Mouse (Mus musculus) stomach, embryonic 14.5 days (tissue): ENCODE measurements around the gene 1520401A03Rik. TPM values are rescaled to one million over a fixed set of nuclear protein-coding genes. Genes with fewer than 3 reads are reported as not detected.

ENCODE experiments used
- ATAC-seq: fragments of 200-750 bp; cut with Nextera tagmentation; 2 replicates; pipeline ENCODE4 v1.8.0; 2017; ENCODE audit warnings: low read depth, moderate TSS enrichment; ENCODE audit not compliant: insufficient number of reproducible peaks, insufficient read depth, low FRiP score
- H3K27ac ChIP-seq: fragments of 300-500 bp; sonication (generic); 2 replicates; pipeline ENCODE4 v1.5.1; 2014; ENCODE audit warnings: mild to moderate bottlenecking, low read length, moderate library complexity, mixed read lengths
- H3K27me3 ChIP-seq: fragments of 300-500 bp; sonication (generic); 2 replicates; pipeline ENCODE4 v1.6.1; 2014; ENCODE audit warnings: low read length, control low read depth, mixed read lengths; ENCODE audit not compliant: control insufficient read depth, insufficient read depth
- H3K36me3 ChIP-seq: fragments of 300-500 bp; sonication (generic); 2 replicates; pipeline ENCODE4 v1.6.1; 2014; ENCODE audit warnings: mild to moderate bottlenecking, control low read depth, low read length, moderate library complexity, mixed read lengths; ENCODE audit not compliant: control insufficient read depth, insufficient read depth
- H3K4me1 ChIP-seq: fragments of 300-500 bp; sonication (generic); 2 replicates; pipeline ENCODE4 v1.6.1; 2014; ENCODE audit warnings: low read length, control low read depth, mixed read lengths; ENCODE audit not compliant: control insufficient read depth, insufficient read depth
- H3K4me2 ChIP-seq: fragments of 300-500 bp; sonication (generic); replicated peaks from 2 replicates; pipeline ENCODE4 v1.6.1; 2014; ENCODE audit warnings: low read depth, low read length, control low read depth
- H3K4me3 ChIP-seq: fragments of 300-500 bp; sonication (generic); 2 replicates; pipeline ENCODE4 v1.5.1; 2014; ENCODE audit warnings: low read depth, low read length, control low read depth
- H3K9ac ChIP-seq: fragments of 300-500 bp; sonication (generic); replicated peaks from 2 replicates; pipeline ENCODE4 v1.6.1; 2014; ENCODE audit warnings: low read depth, mild to moderate bottlenecking, control low read depth, low read length, moderate library complexity, mixed read lengths
- H3K9me3 ChIP-seq: fragments of 300-500 bp; sonication (generic); 2 replicates; pipeline ENCODE4 v1.6.1; 2016; ENCODE audit warnings: low read depth, low read length, control low read depth; ENCODE audit not compliant: control insufficient read depth
- WGBS: fragments of 180-500 bp; shearing (Covaris S2); extraction: QIAGEN DNeasy Blood & Tissue Kit; methylation state at CpG from one replicate; pipeline ENCODE4 v1.1.7; 2014; 5-methylcytosine and 5-hydroxymethylcytosine counted together
- polyA plus RNA-seq: library from polyadenylated mRNA; unstranded; fragments of >200 nt; fragmentation: Nextera tagmentation; extraction: Ambion mirVana; gene quantifications from 2 replicates; pipeline ENCODE4 v1.2.1, GENCODE M21; 2014

1520401A03Rik gene
- polyA plus RNA-seq, 1 experiment from 2014 or later: 0.20 TPM

DNA sequence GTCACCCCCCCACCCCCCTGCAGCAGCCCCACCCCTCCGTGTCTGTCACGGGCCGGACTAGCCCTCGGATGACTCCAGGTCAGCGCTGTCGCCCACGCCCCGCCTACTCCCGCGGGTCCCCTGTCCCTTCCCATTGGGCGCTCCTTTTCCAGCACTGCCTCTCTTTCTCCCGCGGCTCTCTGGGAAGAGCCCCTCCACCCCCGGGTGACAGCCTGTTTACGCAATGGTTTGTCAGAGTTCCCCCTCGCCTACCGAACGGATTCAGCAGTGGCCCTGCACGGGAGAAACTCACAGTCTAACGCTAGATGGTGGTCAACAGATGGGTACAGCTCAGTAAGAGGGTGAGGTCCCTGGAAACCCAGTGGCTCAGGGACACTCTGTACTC, 4.2 kb upstream of the 1520401A03Rik start:
- no peaks in the 10 kb centered on the region for H3K36me3 ChIP-seq
- peak; percentile 91 for ATAC-seq
- H3K27me3 ChIP-seq: no peaks in the 10 kb centered on the region
- peak overlapping the region; percentile 89; the same call in 1 of the 2 replicates for H3K27ac ChIP-seq
- under 1% methylated on average over 20 of the region's 20 CpGs for WGBS
- no peaks in the 10 kb centered on the region for H3K9me3 ChIP-seq
- peak overlapping the region; percentile 85 for H3K4me3 ChIP-seq
- H3K4me2 ChIP-seq: peak overlapping the region; percentile 41
- H3K4me1 ChIP-seq: peaks cover 7% of the 10 kb centered on the region; the same call in 1 of the 2 replicates
- H3K9ac ChIP-seq: peak overlapping the region; percentile 68; the same call in 1 of the 2 replicates

DNA sequence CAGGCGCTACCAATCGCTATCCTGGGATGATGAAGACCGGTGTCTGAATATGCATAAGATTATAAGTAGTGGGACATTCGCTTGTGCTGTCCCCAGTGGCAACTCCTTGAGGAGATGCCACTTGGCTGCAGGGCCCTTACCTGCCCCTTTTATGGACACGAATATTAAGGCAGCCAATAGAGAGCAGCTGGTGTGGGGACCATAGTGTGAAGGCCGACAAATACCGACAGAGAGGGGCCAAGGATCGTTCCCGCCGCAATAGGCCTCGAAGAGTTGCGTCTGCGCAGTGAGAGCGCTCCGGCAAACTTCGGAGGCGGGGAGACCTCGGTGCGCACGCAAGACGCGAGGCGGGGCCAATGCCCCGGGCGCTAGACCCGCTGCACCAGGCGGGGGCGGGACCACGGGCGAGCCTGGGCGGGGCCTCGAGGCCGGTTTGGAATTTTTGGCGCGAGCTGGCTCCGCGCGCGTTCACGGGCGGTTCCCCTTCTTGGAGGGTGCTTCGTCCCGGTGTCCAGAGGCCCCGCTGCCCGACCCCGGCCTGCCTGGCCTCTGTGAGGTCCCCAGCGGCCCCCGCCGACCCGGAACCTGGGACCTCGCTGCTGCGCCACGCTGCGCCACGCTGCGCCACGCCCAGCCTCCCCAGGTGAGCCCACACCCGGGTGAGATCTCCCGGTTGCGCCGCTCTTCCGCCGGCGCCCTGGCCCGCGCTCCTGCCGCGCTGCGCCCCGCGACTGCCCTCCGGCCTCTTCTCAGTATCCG, 3.6 kb upstream of the 1520401A03Rik start, which contains the start of gene Pkmyt1:
Gene Pkmyt1 (plus strand): TSS at position 338 of the 759 bp plus-strand sequence.
- peak within 1 kb of the TSS; percentile 85 for H3K4me3 ChIP-seq
- peak within 1 kb of the TSS; percentile 41 for H3K4me2 ChIP-seq
- peak; percentile 90 for ATAC-seq
- peak within 1 kb of the TSS; percentile 68 for H3K9ac ChIP-seq
- 1% methylated on average over 64 of the region's 73 CpGs for WGBS
- no peaks in the 10 kb centered on the region for H3K36me3 ChIP-seq
- peak within 1 kb of the TSS; percentile 89 for H3K27ac ChIP-seq
- H3K4me1 ChIP-seq: peaks cover 7% of the 10 kb centered on the region; the same call in 1 of the 2 replicates
- no peaks in the 10 kb centered on the region for H3K9me3 ChIP-seq
- H3K27me3 ChIP-seq: no peaks in the 10 kb centered on the region

DNA sequence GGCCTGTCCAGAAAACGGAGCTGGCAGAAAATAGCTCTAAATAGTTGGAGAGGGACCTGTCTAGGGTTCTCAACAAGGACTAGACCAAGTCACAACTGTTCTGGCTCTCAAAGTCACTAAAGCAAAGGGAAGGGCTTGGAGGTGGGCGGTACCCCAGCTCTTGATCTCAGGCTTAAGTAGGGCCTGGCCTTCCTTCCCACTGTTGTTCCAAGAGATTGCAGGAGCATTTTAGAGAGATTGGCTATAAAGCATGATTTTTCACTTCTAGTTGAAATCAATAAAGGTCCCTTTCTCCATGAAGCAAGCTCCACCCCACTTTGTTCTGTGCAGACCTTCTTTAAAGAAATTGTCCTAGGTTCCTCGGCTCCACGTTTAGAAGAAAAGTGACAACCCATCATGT, 2.9 kb upstream of the 1520401A03Rik start:
- no peaks in the 10 kb centered on the region for H3K9me3 ChIP-seq
- H3K9ac ChIP-seq: peak overlapping the region; percentile 25; the same call in 1 of the 2 replicates
- H3K4me2 ChIP-seq: peak overlapping the region; percentile 41
- H3K27me3 ChIP-seq: no peaks in the 10 kb centered on the region
- WGBS: 51% methylated on average over 4 of the region's 4 CpGs
- no peaks in the 10 kb centered on the region for H3K36me3 ChIP-seq
- peaks cover 7% of the 10 kb centered on the region; the same call in 1 of the 2 replicates for H3K4me1 ChIP-seq
- H3K27ac ChIP-seq: peak overlapping the region; percentile 21; the same call in 1 of the 2 replicates
- peak overlapping the region; percentile 85; the same call in 1 of the 2 replicates for H3K4me3 ChIP-seq
- ATAC-seq: no peak

DNA sequence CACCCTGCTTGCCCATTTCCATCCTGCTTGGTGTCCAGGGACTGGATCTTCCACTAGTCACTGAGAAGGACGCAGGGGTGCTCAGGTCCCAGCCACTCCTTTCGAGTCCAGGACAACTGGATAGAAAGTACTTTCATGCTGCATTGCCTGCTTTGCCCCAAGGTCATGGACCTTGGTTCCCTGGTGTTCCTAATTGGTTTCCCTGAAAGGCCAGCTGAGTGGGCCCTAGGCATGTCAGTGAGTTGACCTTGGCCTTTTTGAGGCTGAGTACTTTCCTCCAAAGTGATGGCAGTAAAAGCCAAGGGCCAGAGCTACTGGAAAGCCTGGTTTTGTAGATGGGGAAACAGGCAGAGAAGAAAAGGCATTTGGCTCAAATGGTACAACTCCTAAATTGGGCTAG, 697 bp downstream of the 1520401A03Rik start:
- ATAC-seq: no peak
- Histone ChIP-seq H3K4me2 (no peak overlapping the region), H3K36me3 (no peaks in the 10 kb centered on the region), H3K4me3 (no peak overlapping the region), H3K9me3 (no peaks in the 10 kb centered on the region), H3K4me1 (no peaks in the 10 kb centered on the region), H3K27me3 (no peaks in the 10 kb centered on the region), H3K27ac (no peak overlapping the region), H3K9ac (no peak overlapping the region)
- 92% methylated on average over 2 of the region's 2 CpGs for WGBS

DNA sequence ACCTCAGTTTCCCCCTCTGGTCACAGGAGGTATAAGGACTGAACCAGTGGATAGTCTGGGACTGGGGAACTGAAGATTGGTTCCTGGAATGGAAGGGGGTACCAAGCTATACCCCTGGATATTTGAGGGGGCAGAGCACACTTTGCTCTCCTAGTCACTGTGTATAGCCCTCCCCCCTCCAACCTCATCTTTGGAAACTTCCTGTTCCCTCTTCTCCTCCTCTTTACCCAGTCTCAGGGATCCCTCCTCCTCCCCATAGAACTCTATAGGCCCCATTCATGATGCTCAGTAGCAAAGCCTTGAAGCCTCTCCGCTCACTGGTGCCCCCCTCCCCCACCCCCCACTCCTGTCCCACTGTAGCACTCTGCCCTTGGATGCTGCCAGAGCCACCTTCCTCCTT, 3.1 kb downstream of the 1520401A03Rik start:
- no peaks in the 10 kb centered on the region for H3K9me3 ChIP-seq
- WGBS: 20% methylated on average over 1 of the region's 1 CpGs
- no peak for ATAC-seq
- no peak overlapping the region for H3K27ac ChIP-seq
- H3K36me3 ChIP-seq: no peaks in the 10 kb centered on the region
- no peak overlapping the region for H3K9ac ChIP-seq
- H3K4me1 ChIP-seq: no peaks in the 10 kb centered on the region
- no peaks in the 10 kb centered on the region for H3K27me3 ChIP-seq
- H3K4me2 ChIP-seq: no peak overlapping the region
- H3K4me3 ChIP-seq: no peak overlapping the region

DNA sequence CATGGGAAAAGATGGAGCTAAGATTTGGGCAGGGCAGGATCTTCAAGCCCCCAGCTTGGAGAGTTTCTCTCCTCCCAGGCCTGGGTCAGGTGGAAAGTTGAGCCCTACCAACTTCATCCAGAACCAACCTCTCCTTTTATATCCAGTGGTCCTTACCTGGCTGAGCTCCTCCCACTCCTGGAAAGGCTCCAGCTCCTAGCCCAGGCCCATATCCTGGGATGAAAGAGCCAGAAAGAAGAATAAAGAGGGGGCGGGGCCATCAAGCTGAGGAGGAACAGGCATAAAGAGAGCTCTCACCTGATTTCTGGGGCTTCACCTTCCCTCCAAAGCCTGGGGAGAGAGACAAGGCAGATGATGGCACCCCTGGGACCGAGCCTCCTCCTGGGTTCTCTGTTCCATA, 5.6 kb downstream of the 1520401A03Rik start:
- Histone ChIP-seq H3K27me3 (no peaks in the 10 kb centered on the region), H3K4me3 (no peak overlapping the region), H3K36me3 (no peaks in the 10 kb centered on the region), H3K9ac (no peak overlapping the region), H3K9me3 (no peaks in the 10 kb centered on the region), H3K4me1 (no peaks in the 10 kb centered on the region), H3K4me2 (no peak overlapping the region), H3K27ac (no peak overlapping the region)
- no peak for ATAC-seq
- 71% methylated on average over 2 of the region's 2 CpGs for WGBS

DNA sequence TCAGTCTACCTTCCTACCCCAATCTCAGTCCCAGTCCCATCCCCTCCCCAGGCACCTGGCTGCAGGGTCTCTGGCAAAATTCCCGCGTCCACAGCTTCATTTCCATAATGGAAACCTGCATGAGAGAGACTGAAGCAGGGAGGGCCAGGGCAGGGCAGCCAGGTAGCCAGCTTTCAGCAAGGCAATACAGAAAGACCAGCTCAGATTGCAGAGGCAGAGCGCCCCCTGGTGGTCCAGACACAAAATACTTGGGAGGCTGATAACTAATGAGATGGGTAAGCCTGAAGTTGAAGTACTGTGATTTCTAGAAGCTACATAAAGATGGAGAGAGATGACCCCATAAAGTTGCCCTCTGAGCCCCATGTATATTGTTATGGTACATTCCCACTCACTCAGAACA, 16.4 kb downstream of the 1520401A03Rik start:
- no peaks in the 10 kb centered on the region for H3K27me3 ChIP-seq
- no peak overlapping the region for H3K4me3 ChIP-seq
- no peak overlapping the region for H3K4me2 ChIP-seq
- no peak overlapping the region for H3K27ac ChIP-seq
- H3K4me1 ChIP-seq: peaks cover 6% of the 10 kb centered on the region; the same call in 1 of the 2 replicates
- no peak overlapping the region for H3K9ac ChIP-seq
- no peaks in the 10 kb centered on the region for H3K9me3 ChIP-seq
- ATAC-seq: no peak
- H3K36me3 ChIP-seq: no peaks in the 10 kb centered on the region
- 0% methylated on average over 3 of the region's 3 CpGs for WGBS

DNA sequence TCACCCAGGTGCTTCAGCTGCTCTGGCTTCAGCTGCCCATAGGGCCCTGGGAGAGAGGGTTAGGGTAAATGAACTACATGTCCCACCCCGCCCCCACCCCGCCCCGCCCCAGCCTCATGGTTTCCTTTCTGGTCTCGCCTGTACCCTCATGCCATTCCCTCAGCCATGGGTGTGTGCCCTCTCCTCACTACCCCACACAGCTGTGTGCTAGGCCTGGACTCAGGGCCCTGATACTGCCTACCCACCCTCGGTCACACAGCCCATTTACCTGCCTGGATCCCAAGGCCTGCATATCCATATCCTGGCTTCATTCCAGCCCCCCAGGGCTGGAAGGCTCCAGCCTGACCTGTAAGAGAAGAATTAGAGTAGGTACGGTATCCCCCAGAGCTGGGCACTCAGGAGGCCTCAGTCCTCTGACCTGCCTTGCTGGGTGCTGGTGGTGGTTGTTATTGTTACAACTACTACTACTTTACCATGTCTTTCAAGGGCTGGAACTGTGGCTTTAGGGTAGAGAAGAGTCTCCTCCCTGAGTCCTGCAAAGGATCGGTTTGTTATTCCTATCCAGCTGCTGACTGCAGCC, 17.0 kb downstream of the 1520401A03Rik start:
- 81% methylated on average over 7 of the region's 7 CpGs for WGBS
- peaks cover 6% of the 10 kb centered on the region; the same call in 1 of the 2 replicates for H3K4me1 ChIP-seq
- no peaks in the 10 kb centered on the region for H3K27me3 ChIP-seq
- no peaks in the 10 kb centered on the region for H3K9me3 ChIP-seq
- H3K9ac ChIP-seq: no peak overlapping the region
- H3K4me3 ChIP-seq: no peak overlapping the region
- H3K36me3 ChIP-seq: no peaks in the 10 kb centered on the region
- H3K27ac ChIP-seq: no peak overlapping the region
- H3K4me2 ChIP-seq: no peak overlapping the region
- no peak; the same call in 1 of the 2 replicates for ATAC-seq
